Comparison of ENCODE assay signal across 8 mouse cellular contexts in genomic region chr17:85633619-85634018, GRCm38 (mm10). TPM values are rescaled to one million over a fixed set of nuclear protein-coding genes. Genes with fewer than 3 reads are reported as not detected.
A peak's percentile ranks its signal among the peaks of the same experiment; 100 is the strongest.
DNase-seq lines count a peak whose midpoint lies in the region; ATAC-seq lines count a peak whose summit lies in the region.

No protein-coding gene starts in this region.

- ATAC-seq in erythroblast, adult 5-6 weeks (replicated peaks; ENCODE audit: low FRiP score, poor library complexity, severe bottlenecking): no peak

- peak; percentile 9 to 18 for DNase-seq in CD8-positive naive resting alpha-beta T cell, adult 2 months (ENCODE audit: low read depth in 2 of 2, low spot score in 2 of 2)
- peak; percentile 90 for DNase-seq in NIH3T3 (ENCODE audit: low read depth)
- peak; percentile 81 to 83 for DNase-seq in cerebellum, postnatal 36 days
- peak; percentile 23 to 45 for DNase-seq in gastrocnemius, adult 8-10 months (ENCODE audit: low spot score in 2 of 2)
- DNase-seq in kidney, postnatal 25 days: peak; percentile 72 to 78
- DNase-seq in lung, adult 18-20 months: peak; percentile 58 to 67
- peak; percentile 81 to 92 for DNase-seq in right cerebral cortex, postnatal 10 days (ENCODE audit: low spot score in 2 of 2)

RNA-seq across cellular contexts. Expression of gene Six3, which starts 20.2 kb away (rescaled TPM):
- total RNA-seq in gastrocnemius, adult 8-10 months (2022): not detected
- not detected in 2 replicates for total RNA-seq in erythroblast, adult 5-6 weeks (2015; ENCODE audit: low replicate concordance)
- not detected in 2 replicates for total RNA-seq in erythroblast, adult 5-6 weeks (2017; ENCODE audit: low replicate concordance)

RNA-seq across cellular contexts. Expression of gene Six2, which starts 54.5 kb away (rescaled TPM):
- total RNA-seq in gastrocnemius, adult 8-10 months (2022): 10 to 100 TPM; 24.2 to 32.0 (median 27.8) TPM
- not detected in 2 replicates for total RNA-seq in erythroblast, adult 5-6 weeks (2015; ENCODE audit: low replicate concordance)
- total RNA-seq in erythroblast, adult 5-6 weeks (2017; ENCODE audit: low replicate concordance): not detected in 2 replicates

Comparison
In these comparisons a context has a peak if more than half of its experiments do, and no peak if none do; other contexts are left out.
1. DNase-seq: peak in every context shown above with its lines; median percentile 90 in NIH3T3; 86 in right cerebral cortex, postnatal 10 days; 82 in cerebellum, postnatal 36 days; 75 in kidney, postnatal 25 days; 62 in lung, adult 18-20 months; 34 in gastrocnemius, adult 8-10 months; 14 in CD8-positive naive resting alpha-beta T cell, adult 2 months.
2. RNA of gene Six2, which starts 54.5 kb away (total RNA-seq): 24.2 to 32.0 TPM in gastrocnemius, adult 8-10 months; not detected in erythroblast, adult 5-6 weeks; every median in the first group is over 10 times any median in the second.